Mouse (Mus musculus): ENCODE data around the gene Pank2. TPM values are rescaled to one million over a fixed set of nuclear protein-coding genes. Genes with fewer than 3 reads are reported as not detected.
"Not testable (repeated sequence)": the region's sequence is repeated elsewhere in the genome, so short reads cannot be mapped to it uniquely, and the experiment has no call there.

Gene Pank2
- total RNA-seq (2021) = 10 to 100 TPM; 60.4 to 69.5 TPM
- long read RNA-seq, experiment 1, full-length matches to known transcripts = 29 of 51 reads
- long read RNA-seq, experiment 1, partial matches to known transcripts = 8 of 51 reads
- long read RNA-seq, experiment 1, other reads (novel, unspliced or antisense) = 14 of 51 reads
- long read RNA-seq, experiment 2, full-length matches to known transcripts = 26 of 60 reads
- long read RNA-seq, experiment 2, partial matches to known transcripts = 7 of 60 reads
- long read RNA-seq, experiment 2, other reads (novel, unspliced or antisense) = 27 of 60 reads

DNA sequence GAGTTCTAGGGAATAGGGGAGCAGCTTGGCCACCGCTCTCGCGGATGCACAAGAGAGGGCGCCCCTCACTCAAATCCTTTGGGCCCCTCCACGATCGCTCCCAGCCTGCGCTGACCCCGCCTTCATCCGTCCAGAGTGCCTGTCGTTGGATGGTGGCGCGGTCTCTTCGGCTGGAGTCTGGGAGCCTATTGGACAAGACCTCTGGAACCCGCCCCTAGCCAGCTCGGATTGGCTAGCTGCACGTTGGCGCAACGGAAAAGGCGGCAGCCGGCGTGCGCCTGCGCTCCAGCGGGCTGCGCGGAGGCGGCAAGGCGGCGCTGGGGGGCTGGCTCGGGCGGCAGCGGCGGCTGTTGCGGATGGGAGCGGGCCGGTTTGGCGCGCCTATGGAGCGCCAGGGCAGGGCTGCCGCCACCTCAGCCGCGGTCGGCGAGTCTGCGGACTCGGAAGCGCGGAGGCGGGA lies at the start of gene Pank2:
Gene Pank2 (plus strand): TSS at position 283 of the 460 bp plus-strand sequence.
- DNase-seq (ENCODE audit: low spot score in 2 of 2) = peak; percentile 86 to 92

DNA sequence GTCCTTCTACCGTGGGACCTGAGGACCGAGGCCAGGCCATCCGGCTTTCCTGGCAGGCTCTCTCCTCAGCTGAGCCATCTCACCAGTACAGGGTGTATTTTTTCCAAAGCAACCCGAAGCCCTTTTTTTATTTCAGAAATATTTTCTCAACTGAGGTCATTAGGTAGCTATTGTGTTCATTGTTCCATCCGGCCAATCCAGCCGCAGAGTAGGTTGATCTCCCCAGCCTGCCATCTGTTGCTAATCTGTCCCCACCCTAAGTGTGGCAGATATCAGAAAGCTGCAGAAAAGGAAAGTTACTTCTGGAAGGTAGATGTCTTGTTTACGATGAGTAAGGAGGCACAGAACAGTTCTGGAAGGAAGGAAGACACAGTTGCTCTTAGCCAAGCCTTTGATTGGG lies 48.5 kb upstream of the Pank2 start:
- DNase-seq (ENCODE audit: low spot score in 2 of 2) = no peak

GRCm38 (mm10) chr2:131215941-131216858 lies 46.1 kb upstream of the Pank2 start:
- DNase-seq (ENCODE audit: low spot score in 2 of 2) = no peak

GRCm38 (mm10) chr2:131220030-131220429 lies 42.3 kb upstream of the Pank2 start:
- DNase-seq (ENCODE audit: low spot score in 2 of 2) = no peak

- DNase-seq (ENCODE audit: low spot score in 2 of 2) = no peak
Measured at GRCm38 (mm10) chr2:131221853-131222515, 40.3 kb upstream of the Pank2 start.

DNA sequence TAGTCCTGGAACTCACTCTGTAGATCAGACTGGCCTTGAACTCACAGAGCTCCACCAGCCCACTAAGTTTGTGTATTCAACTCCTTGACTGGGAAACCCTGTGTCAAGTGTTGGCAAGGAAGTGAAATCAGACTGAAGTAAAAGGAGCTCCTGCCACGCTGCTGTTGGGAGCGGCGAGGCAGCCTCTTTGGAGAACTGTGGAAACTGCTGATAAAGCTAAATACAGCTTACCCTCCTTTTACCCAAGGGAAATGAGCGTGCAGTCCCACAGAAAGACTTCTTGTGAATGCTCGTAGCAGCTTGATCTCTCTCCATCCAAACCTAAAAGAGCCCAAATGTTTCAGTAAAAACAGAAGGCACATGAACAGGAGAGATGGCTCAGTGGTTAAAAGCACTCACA lies 39.7 kb upstream of the Pank2 start:
- no peak for DNase-seq (ENCODE audit: low spot score in 2 of 2)

DNA sequence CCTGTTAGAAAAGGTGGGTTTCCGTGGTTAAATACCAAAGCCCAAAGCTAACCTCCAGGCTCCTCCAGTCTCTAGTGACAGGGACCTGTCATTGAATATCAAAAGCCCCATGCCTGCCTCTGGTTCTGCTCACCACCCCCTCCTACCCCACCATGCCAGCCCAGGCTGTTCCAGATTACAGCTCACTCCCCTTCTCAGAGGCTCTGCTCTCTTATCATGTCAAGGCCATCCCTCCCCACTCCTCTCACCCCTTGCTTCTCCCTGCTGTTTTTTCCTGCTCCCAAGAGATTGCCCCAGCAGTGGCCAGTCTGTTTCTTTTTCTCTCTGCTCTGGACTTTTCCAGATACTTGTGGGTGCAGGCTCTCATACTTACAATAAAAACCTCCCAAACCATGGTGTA lies 38.7 kb upstream of the Pank2 start:
- no peak for DNase-seq (ENCODE audit: low spot score in 2 of 2)

DNA sequence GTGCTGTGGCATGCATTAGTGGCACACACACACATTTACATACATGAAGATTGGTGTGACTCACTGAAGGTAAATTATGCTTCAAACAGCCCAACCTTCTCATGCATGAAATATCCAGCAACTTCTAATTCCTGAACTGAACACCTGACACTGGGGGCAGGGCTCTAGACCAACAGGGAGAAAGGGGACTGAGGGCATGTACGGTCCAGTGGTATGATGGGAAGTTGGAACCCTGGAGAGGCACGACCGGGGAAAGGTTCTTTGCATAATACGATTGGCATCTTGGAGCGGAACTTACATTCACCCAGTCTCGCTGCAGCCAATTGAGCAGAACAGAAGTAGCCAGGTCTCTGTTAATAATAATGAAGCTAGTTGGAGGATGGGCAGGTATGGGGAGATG lies 37.1 kb upstream of the Pank2 start:
- DNase-seq (ENCODE audit: low spot score in 2 of 2) = no peak

DNA sequence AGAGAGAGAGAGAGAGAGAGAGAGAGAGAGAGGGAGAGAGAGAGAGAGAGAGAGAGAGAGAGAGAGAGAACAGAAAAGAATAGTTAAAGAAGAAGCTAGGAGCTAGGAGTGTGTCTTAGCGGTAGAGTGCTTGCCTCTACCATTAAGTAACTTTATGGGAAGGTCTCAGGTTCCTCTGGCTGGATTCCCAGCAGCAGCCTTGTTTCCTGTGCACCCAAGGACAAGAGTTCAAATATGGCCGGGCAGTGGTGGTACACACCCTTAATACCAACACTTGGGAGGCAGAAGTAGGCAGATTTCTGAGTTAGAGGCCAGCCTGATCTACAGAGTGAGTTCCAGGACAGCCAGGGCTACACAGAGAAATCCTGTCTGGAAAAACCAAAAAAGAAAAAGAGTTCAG lies 35.6 kb upstream of the Pank2 start:
- not testable (repeated sequence) for DNase-seq (ENCODE audit: low spot score in 2 of 2)

- DNase-seq (ENCODE audit: low spot score in 2 of 2) = no peak
Measured at GRCm38 (mm10) chr2:131227243-131227642, 35.1 kb upstream of the Pank2 start.

GRCm38 (mm10) chr2:131232558-131232957 lies 29.7 kb upstream of the Pank2 start:
- DNase-seq (ENCODE audit: low spot score in 2 of 2) = no peak

DNA sequence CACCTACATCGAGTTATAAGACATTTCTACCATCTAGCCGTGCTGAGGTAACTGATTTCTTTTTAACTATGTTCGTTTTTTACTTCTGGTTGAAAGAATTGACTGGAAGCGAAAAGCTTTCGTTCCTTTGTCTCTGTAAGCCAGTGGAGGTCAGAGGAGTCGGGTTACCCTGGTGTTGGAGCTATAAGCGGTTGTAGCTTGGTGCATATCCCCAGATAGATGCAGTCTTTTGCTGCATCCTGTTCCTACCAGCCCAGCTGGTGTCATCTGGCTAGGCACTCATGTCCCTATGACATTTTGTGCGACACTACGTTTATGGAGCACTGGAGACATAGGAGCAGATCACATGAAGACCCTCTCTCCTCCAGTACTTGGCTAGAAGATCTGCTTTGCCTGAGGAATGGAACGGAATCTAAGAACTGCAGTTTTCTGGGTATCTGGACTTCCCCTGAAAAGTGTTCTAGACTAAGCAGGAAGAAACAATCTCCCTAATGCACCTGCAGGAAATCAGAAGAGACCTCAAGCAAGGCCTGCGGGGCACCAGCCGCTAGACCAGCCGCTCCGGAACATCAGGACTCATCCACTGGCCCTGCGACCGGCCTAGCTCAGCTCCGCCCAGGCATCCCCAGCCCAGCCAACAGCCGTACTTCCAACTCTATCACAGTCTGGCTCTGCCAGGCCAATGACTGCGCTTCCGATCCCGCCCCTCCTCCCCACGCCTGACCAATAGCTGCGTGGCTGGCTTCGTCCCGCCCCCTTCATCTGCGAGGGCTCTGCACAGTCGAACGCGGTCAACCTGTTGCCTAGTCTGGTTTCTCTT lies 28.8 kb upstream of the Pank2 start, which contains the start of gene Mavs:
Gene Mavs (plus strand): TSS at position 757 of the 820 bp plus-strand sequence.
- DNase-seq (ENCODE audit: low spot score in 2 of 2) = peak; percentile 75 to 88

- peak in 1 of 2 experiments; percentile 23 for DNase-seq (ENCODE audit: low spot score in 2 of 2)
Measured at GRCm38 (mm10) chr2:131234127-131234650, 28.1 kb upstream of the Pank2 start.

GRCm38 (mm10) chr2:131234970-131235635 lies 27.2 kb upstream of the Pank2 start:
- no peak for DNase-seq (ENCODE audit: low spot score in 2 of 2)

- DNase-seq (ENCODE audit: low spot score in 2 of 2) = no peak
Measured at GRCm38 (mm10) chr2:131242180-131242579, 20.1 kb upstream of the Pank2 start.

GRCm38 (mm10) chr2:131242929-131243328 lies 19.4 kb upstream of the Pank2 start:
- no peak for DNase-seq (ENCODE audit: low spot score in 2 of 2)

DNA sequence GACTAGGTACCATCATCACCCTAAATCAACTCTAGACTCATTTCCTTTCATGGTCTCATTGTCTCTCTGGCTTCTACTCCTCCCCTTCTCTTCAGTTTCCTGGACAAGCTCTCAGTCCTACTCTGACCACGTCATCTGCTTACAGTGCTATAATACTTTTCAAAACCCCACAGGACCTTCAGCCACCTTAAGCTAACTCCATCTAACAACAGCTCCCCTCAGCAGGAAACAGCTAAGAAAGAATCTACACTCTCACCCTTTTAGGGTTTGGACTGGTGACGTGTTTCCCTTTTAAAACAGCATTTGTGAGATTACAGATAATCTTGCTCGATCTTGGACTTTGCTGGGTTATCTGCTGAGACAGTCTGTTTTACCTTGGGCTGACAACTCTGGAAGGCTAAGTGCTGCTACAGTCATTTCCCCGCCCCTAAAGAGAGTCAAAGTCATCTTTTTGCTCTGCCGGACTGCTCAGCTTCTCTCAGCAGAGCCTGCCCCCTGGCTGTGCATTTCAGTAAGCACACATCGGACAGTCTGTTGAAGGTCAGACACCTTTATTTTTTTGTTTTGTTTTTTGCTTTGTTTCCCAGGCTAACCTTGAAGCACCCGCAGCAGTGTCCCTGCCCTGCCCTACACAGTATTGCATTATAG lies 8.5 kb upstream of the Pank2 start:
- peak in 1 of 2 experiments; percentile 32 for DNase-seq (ENCODE audit: low spot score in 2 of 2)

GRCm38 (mm10) chr2:131254329-131254713 lies 8.0 kb upstream of the Pank2 start:
- no peak for DNase-seq (ENCODE audit: low spot score in 2 of 2)

DNA sequence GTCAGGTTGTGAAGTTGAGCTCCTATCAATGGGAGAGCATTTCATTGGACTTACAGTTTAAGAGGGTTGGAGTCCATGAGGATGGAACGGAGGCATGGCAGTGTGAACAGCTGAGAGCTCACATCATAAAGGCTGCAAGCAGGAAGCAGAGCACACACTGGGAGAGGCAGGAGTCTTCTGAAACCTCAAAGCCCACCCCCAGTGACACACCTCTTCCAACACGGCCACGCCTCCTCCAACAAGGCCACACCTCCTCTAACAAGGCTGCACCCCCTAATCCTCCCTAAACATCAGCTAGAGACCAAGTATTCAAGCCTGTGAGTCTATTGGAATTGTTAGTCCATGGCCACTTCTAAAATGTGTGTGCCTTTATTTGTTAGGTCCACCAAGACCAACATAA lies 6.6 kb upstream of the Pank2 start:
- no peak for DNase-seq (ENCODE audit: low spot score in 2 of 2)
